Mouse (Mus musculus) E14TG2a.4 (cell line): ENCODE results near the gene Cwc25.
A peak's percentile ranks its signal among the peaks of the same experiment; 100 is the strongest.

ENCODE experiments used
- H3K27me3 ChIP-seq: 2 replicates; pipeline ENCODE4 v1.6.1; 2014; ENCODE audit warnings: low read length, control low read depth; ENCODE audit not compliant: insufficient read depth
- H3K36me3 ChIP-seq: 2 replicates; pipeline ENCODE4 v1.6.1; 2014; ENCODE audit warnings: low read length, control low read depth; ENCODE audit not compliant: insufficient read depth
- H3K4me1 ChIP-seq: replicated peaks from 2 replicates; pipeline ENCODE4 v1.6.1; 2014; ENCODE audit warnings: low read depth, low read length, control low read depth
- H3K4me3 ChIP-seq: replicated peaks from 2 replicates; pipeline ENCODE4 v1.5.1; 2014; ENCODE audit warnings: mild to moderate bottlenecking, low read length
- H3K9me3 ChIP-seq: 2 replicates; pipeline ENCODE4 v1.6.1; 2014; ENCODE audit warnings: low read length, control low read depth
- CTCF ChIP-seq: conservative IDR thresholded peaks from 2 replicates; pipeline ENCODE4 v1.5.1; 2014; ENCODE audit warnings: low read length
- NANOG ChIP-seq: IDR thresholded peaks from 2 replicates; pipeline ENCODE4 v1.6.1; 2014; ENCODE audit warnings: borderline replicate concordance, low read length, mixed read lengths
- POU5F1 ChIP-seq: IDR thresholded peaks from 2 replicates; pipeline ENCODE4 v1.6.1; 2014; ENCODE audit warnings: low read length, borderline replicate concordance

Gene Cwc25

DNA sequence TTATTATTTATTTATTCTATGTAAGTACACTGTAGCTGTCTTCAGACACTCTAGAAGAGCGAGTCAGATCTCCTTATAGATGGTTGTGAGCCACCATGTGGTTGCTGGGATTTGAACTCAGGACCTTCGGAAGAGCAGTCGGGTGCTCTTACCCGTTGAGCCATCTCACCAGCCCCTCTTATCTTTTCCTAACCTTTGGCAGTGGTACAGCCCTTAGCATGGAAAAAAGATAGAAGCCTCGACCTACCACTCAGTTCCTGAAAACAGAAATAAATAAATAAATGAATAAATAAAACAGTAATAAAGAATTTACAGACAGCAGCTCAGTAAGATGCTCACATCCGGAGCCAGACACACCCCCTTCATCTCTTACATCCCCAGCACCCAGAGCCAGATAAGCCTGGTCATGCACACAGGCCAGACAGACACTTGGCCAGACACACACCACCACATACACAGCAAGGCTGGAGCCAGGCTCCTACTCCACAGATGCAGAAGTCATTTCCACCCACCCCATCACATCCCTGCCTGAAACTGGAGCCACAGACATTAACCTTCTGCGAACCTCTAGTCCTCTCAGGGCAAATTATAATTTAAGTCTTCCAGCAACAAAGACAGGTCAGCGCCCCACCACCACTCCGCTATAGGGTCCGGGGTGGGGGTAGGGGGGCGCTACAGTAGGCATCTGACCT is 69.0 kb downstream of the Cwc25 start:
- Histone ChIP-seq H3K36me3 (peaks cover 48% of the 10 kb centered on the region), H3K9me3 (no peaks in the 10 kb centered on the region), H3K27me3 (peaks cover 14% of the 10 kb centered on the region), H3K4me3 (peak overlapping the region; percentile 94), H3K4me1 (peaks cover 80% of the 10 kb centered on the region)
- TF ChIP-seq CTCF, result no peak
- no peak for TF ChIP-seq NANOG
- TF ChIP-seq POU5F1, result no peak

DNA sequence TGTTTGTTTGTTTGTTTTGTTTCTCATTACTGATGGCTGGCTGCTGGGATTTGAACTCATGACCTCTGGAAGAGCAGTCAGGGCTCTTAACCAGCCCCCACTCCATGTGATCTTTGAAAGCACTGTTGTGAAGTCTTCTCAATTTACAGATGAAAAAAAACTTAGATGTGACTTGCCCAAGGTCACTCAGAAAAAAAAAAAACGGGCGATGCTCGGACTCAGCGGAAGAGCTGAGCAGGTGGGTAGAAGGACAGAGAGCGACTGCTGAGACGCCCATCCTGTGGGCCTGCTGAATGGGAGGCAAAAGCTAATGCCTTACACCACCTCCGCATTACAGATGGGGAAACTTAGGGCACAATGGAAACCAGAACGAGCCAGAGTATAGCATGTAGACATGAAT is 69.7 kb downstream of the Cwc25 start:
- no peaks in the 10 kb centered on the region for H3K9me3 ChIP-seq
- TF ChIP-seq POU5F1 (no peak), CTCF (no peak), NANOG (no peak; the same call in 1 of the 2 replicates)
- peak overlapping the region; percentile 94 for H3K4me3 ChIP-seq
- H3K4me1 ChIP-seq, result peaks cover 82% of the 10 kb centered on the region
- peaks cover 12% of the 10 kb centered on the region for H3K27me3 ChIP-seq
- H3K36me3 ChIP-seq, result peaks cover 52% of the 10 kb centered on the region

- H3K36me3 ChIP-seq, result peaks cover 58% of the 10 kb centered on the region
- peak overlapping the region; percentile 94 for H3K4me3 ChIP-seq
- peaks cover 4% of the 10 kb centered on the region for H3K27me3 ChIP-seq
- peaks cover 82% of the 10 kb centered on the region for H3K4me1 ChIP-seq
- H3K9me3 ChIP-seq, result no peaks in the 10 kb centered on the region
- TF ChIP-seq CTCF (no peak), POU5F1 (no peak), NANOG (no peak)
Measured at GRCm38 (mm10) chr11:97695712-97696401, 70.5 kb downstream of the Cwc25 start.
